Mouse (Mus musculus) adipose tissue, adult 10 weeks (tissue): ENCODE measurements around the gene Fam243. TPM values are rescaled to one million over a fixed set of nuclear protein-coding genes. Genes with fewer than 3 reads are reported as not detected.

Experiments used
- polyA plus RNA-seq: library from polyadenylated mRNA; stranded (reverse); fragments of 350-450 nt; fragmentation: Illumina TruSeq; extraction: RNeasy Lipid Tissue Mini Kit (QIAGEN cat#74804); gene quantifications from one replicate; pipeline ENCODE4 v1.2.3, GENCODE M21; 2014; ENCODE audit warnings: low read depth, low replicate concordance

The Fam243 gene
- 6.2 TPM for polyA plus RNA-seq

GRCm38 (mm10) chr16:92321341-92321740 lies at the start of gene Fam243:
Fam243 (minus strand) TSS chr16:92321441.

GRCm38 (mm10) chr16:92359229-92359628 lies 38.0 kb upstream of the Fam243 start, which contains the start of gene Kcne1:
Kcne1 (minus strand) TSS chr16:92359468.

GRCm38 (mm10) chr16:92300649-92301411 lies 20.4 kb downstream of the Fam243 start, which contains the start of gene Smim11:
Smim11 (plus strand) TSS chr16:92301286.

GRCm38 (mm10) chr16:92292101-92292500 lies 29.1 kb downstream of the Fam243 start, which contains the start of gene Kcne2:
Kcne2 (plus strand) TSS chr16:92292389.

Other genes with a start within 250 kb of the Fam243 start
- gene Kcne2, start 29.1 kb downstream of the Fam243 start, polyA plus RNA-seq = not detected
- gene Smim11, start 20.2 kb downstream of the Fam243 start, polyA plus RNA-seq = 73.3 TPM
- not detected for gene Kcne1, start 38.0 kb upstream of the Fam243 start, polyA plus RNA-seq
- gene Rcan1, start 149.4 kb upstream of the Fam243 start, polyA plus RNA-seq = 18.5 TPM
- 9.3 TPM for gene Clic6, start 164.3 kb upstream of the Fam243 start, polyA plus RNA-seq